Mouse (Mus musculus) stomach, postnatal 0 days (tissue): Measurements from ENCODE around the gene Depdc5. TPM values are rescaled to one million over a fixed set of nuclear protein-coding genes. Genes with fewer than 3 reads are reported as not detected.

Experiments used
- ATAC-seq: fragments of 200-750 bp; cut with Nextera tagmentation; 2 replicates; pipeline ENCODE4 v1.8.0; 2017; ENCODE audit not compliant: low FRiP score, low TSS enrichment
- DNase-seq: peaks from one replicate; pipeline ENCODE4 v3.0.0-alpha.2; 2016; ENCODE audit warnings: low spot score
- H3K27ac ChIP-seq: fragments of 300-500 bp; sonication (generic); replicated peaks from 2 replicates; pipeline ENCODE4 v1.5.1; 2014; ENCODE audit warnings: mild to moderate bottlenecking, control low read depth
- H3K27me3 ChIP-seq: fragments of 300-500 bp; sonication (generic); 2 replicates; pipeline ENCODE4 v1.6.1; 2014; ENCODE audit warnings: low read length; ENCODE audit not compliant: control insufficient read depth, insufficient read depth
- H3K36me3 ChIP-seq: fragments of 300-500 bp; sonication (generic); 2 replicates; pipeline ENCODE4 v1.6.1; 2014; ENCODE audit warnings: low read length, mixed read lengths; ENCODE audit not compliant: control insufficient read depth, insufficient read depth
- H3K4me1 ChIP-seq: fragments of 300-500 bp; sonication (generic); replicated peaks from 2 replicates; pipeline ENCODE4 v1.6.1; 2014; ENCODE audit warnings: antibody characterized with exemption; ENCODE audit not compliant: control insufficient read depth, insufficient read depth
- H3K4me2 ChIP-seq: fragments of 300-500 bp; sonication (generic); replicated peaks from 2 replicates; pipeline ENCODE4 v1.6.1; 2014; ENCODE audit warnings: low read depth, mild to moderate bottlenecking, control low read depth, moderate library complexity
- H3K4me3 ChIP-seq: fragments of 300-500 bp; sonication (generic); 2 replicates; pipeline ENCODE4 v1.5.1; 2014; ENCODE audit warnings: low read depth, low read length, control low read depth
- H3K9ac ChIP-seq: fragments of 300-500 bp; sonication (generic); 2 replicates; pipeline ENCODE4 v1.6.1; 2014; ENCODE audit warnings: mild to moderate bottlenecking, low read length, control low read depth, mixed read lengths
- H3K9me3 ChIP-seq: fragments of 300-500 bp; sonication (generic); 2 replicates; pipeline ENCODE4 v1.6.1; 2016; ENCODE audit warnings: low read length; ENCODE audit not compliant: control insufficient read depth
- CTCF ChIP-seq: IDR thresholded peaks from 2 replicates; pipeline ENCODE4 v1.5.1; 2016; ENCODE audit warnings: antibody characterized with exemption, low read depth, mild to moderate bottlenecking, moderate library complexity
- EP300 ChIP-seq: optimal IDR thresholded peaks from 2 replicates; pipeline ENCODE3; 2016; ENCODE audit warnings: antibody characterized with exemption
- WGBS: fragments of 180-500 bp; shearing (Covaris S2); extraction: QIAGEN DNeasy Blood & Tissue Kit; methylation state at CpG from one replicate; pipeline ENCODE4 v1.1.7; 2014; 5-methylcytosine and 5-hydroxymethylcytosine counted together
- polyA plus RNA-seq: library from polyadenylated mRNA; unstranded; fragments of >200 nt; fragmentation: Nextera tagmentation; extraction: Ambion mirVana; gene quantifications from 2 replicates; pipeline ENCODE4 v1.2.1, GENCODE M21; 2015

The Depdc5 gene
- polyA plus RNA-seq, 1 experiment from 2014 or later: 4.1 TPM

- ATAC-seq (peak; percentile 25; the same call in 1 of the 2 replicates), DNase-seq (no peak)
- Histone ChIP-seq H3K36me3 (no peaks in the 10 kb centered on the region), H3K27me3 (no peaks in the 10 kb centered on the region), H3K4me1 (no peaks in the 10 kb centered on the region), H3K4me2 (no peak overlapping the region), H3K4me3 (no peak overlapping the region), H3K27ac (peak overlapping the region; percentile 24; the same call in 1 of the 2 replicates), H3K9me3 (no peaks in the 10 kb centered on the region), H3K9ac (no peak overlapping the region)
- no peak for TF ChIP-seq EP300
- no peak for TF ChIP-seq CTCF
- WGBS: 45% methylated on average over 15 of the region's 15 CpGs
Measured at GRCm38 (mm10) chr5:33011132-33012106, 147.9 kb downstream of the Depdc5 start.

DNA sequence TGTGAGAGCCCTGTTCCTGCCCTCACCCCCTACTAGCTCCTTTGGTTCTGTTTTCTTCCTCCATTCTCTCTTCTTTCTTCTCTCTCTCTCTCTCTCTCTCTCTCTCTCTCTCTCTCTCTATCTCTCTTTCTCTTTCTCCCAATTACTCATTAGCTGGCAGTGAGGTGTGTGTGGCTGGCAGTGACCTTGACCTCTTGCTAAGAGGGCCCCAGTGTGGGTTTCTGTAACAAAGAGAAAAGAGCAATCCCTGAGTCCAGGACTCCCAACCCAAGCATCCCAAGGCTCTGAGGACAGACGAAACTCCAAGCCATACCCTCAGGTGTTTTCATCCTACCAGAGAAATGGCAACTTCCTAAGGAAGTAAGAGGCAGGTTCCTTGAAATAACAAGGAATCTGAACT lies 150.6 kb downstream of the Depdc5 start:
- Histone ChIP-seq H3K27me3 (no peaks in the 10 kb centered on the region), H3K9me3 (no peaks in the 10 kb centered on the region), H3K4me2 (no peak overlapping the region), H3K4me3 (no peak overlapping the region), H3K9ac (no peak overlapping the region), H3K4me1 (0 out of 2 replicates have a peak, but pooled peaks cover 2% of the 10 kb centered on the region), H3K36me3 (no peaks in the 10 kb centered on the region), H3K27ac (no peak overlapping the region)
- 65% methylated on average over 1 of the region's 1 CpGs for WGBS
- DNase-seq (no peak), ATAC-seq (no peak)
- TF ChIP-seq EP300 (no peak), CTCF (no peak)

DNA sequence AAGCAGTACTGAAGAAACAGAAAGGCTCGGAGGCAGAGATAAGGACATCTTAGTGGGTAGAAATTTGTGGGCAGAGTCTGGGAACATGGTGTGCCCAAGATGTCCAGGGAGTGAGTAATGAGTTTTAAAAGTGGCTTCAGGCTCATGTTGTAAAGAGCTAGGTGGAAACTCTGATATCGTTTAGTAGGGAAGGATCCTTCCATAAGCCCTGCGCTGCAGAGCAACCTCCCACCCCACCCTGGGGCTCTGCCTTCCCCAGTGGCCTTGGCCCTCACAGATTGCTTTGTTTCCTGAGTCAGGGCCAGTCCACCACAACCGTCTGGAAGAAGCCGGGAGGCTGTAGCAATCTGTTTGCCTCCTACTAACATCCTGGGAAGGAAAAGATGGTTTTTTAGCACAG lies 152.1 kb downstream of the Depdc5 start:
- no peak for ATAC-seq

GRCm38 (mm10) chr5:33018189-33018560 lies 154.7 kb downstream of the Depdc5 start:
- H3K9ac ChIP-seq: peak overlapping the region; percentile 76
- TF ChIP-seq EP300 (no peak), CTCF (no peak)
- H3K36me3 ChIP-seq: no peaks in the 10 kb centered on the region
- no peak for DNase-seq
- H3K4me3 ChIP-seq: peak overlapping the region; percentile 73
- no peaks in the 10 kb centered on the region for H3K27me3 ChIP-seq
- peak overlapping the region; percentile 89 for H3K4me2 ChIP-seq
- no peaks in the 10 kb centered on the region for H3K9me3 ChIP-seq
- peak overlapping the region; percentile 98 for H3K27ac ChIP-seq
- ATAC-seq: no peak; the same call in 1 of the 2 replicates
- 4% methylated on average over 15 of the region's 15 CpGs for WGBS
- 0 out of 2 replicates have a peak, but pooled peaks cover 2% of the 10 kb centered on the region for H3K4me1 ChIP-seq

More for the DNA sequence above, 152.1 kb downstream of the Depdc5 start:
- no peak for TF ChIP-seq CTCF
- no peak for TF ChIP-seq EP300
- no peak overlapping the region for H3K4me3 ChIP-seq
- 0 out of 2 replicates have a peak, but pooled peaks cover 2% of the 10 kb centered on the region for H3K4me1 ChIP-seq
- H3K9me3 ChIP-seq: no peaks in the 10 kb centered on the region
- no peak overlapping the region for H3K9ac ChIP-seq
- H3K27me3 ChIP-seq: no peaks in the 10 kb centered on the region
- no peaks in the 10 kb centered on the region for H3K36me3 ChIP-seq
- no peak overlapping the region for H3K4me2 ChIP-seq
- no peak for DNase-seq
- H3K27ac ChIP-seq: no peak overlapping the region
- WGBS: 42% methylated on average over 5 of the region's 5 CpGs

DNA sequence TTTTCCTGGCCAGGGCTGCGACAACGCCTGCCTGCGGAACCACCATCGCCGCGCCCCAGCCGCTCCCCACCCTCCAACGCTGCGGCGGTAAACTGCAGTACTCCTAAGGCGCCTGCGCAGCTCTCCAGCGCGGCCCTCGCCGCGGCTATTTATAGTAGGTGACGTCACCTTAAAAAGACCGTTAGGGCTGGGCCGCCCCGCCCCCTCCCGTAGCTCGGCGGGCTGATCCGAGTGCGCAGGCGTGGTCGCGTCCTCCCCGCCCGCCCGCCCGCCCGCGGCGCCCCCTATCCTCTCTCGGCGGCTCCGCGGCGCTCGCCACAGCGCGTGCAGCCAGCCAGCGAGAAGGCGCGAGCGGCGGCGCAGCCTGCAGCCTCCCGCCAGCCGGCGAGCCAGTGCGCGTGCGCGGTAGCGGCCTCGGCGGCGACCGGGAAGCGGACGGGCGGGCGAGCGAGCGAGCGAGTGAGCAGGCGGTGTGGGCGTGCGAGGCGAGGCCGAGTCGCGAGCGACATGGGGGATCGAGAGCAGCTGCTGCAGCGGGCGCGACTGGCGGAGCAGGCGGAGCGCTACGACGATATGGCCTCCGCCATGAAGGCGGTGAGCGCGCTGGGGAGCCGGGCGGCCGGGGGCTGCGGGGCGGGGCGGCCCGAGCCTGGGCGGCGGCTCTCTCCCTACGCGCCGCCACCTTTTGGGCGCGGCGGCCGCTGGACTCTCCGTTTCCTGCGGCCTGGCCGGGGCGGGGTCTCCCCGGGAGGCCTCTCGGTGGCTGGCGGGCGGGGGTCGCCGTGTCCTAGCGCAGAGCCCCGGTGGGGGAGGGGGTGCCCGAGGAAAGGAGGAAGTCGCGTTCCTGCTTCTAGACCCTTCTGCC lies 155.3 kb downstream of the Depdc5 start, which contains the start of gene Ywhah:
Gene Ywhah (plus strand): TSS at position 256 of the 865 bp plus-strand sequence.
- TF ChIP-seq CTCF (peak; percentile 51), EP300 (no peak)
- DNase-seq (peak; percentile 95), ATAC-seq (peak; percentile 97)
- Histone ChIP-seq H3K4me3 (peak within 1 kb of the TSS; percentile 73), H3K4me1 (0 out of 2 replicates have a peak, but pooled peaks cover 2% of the 10 kb centered on the region), H3K4me2 (peak within 1 kb of the TSS; percentile 89), H3K9me3 (no peaks in the 10 kb centered on the region), H3K27me3 (no peaks in the 10 kb centered on the region), H3K9ac (peak within 1 kb of the TSS; percentile 88), H3K27ac (peak within 1 kb of the TSS; percentile 98), H3K36me3 (no peaks in the 10 kb centered on the region)
- under 1% methylated on average over 71 of the region's 121 CpGs for WGBS
